Mouse (Mus musculus): Measurements from ENCODE around the gene Nmrk2. TPM values are rescaled to one million over a fixed set of nuclear protein-coding genes. Genes with fewer than 3 reads are reported as not detected.
"Not testable (repeated sequence)": the region's sequence is repeated elsewhere in the genome, so short reads cannot be mapped to it uniquely, and the experiment has no call there.

Gene Nmrk2
- total and polyA plus RNA-seq, 3 experiments: not detected

- H3K9me3 ChIP-seq (replicated peaks; ENCODE audit: low read length): no peaks in the 10 kb centered on the region
- no peak for DNase-seq (ENCODE audit: extremely low read depth)
- H3K79me2 ChIP-seq (replicated peaks; ENCODE audit: control insufficient read depth, extremely low read depth, insufficient read depth, poor library complexity, severe bottlenecking): no peaks in the 10 kb centered on the region
- H3K9ac ChIP-seq (ENCODE audit: insufficient read depth, low read depth): no peak overlapping the region
- H3K4me2 ChIP-seq (ENCODE audit: insufficient read depth, low read depth, poor library complexity, severe bottlenecking): no peak overlapping the region
- H3K4me1 ChIP-seq (ENCODE audit: control insufficient read depth in 1 of 2, insufficient read depth in 2 of 2): peaks cover 14 to 17% of the 10 kb centered on the region in 2 experiments
- dilution Hi-C loops (cut with MboI; ENCODE audit: extremely low pct_ligation_motif_present, extremely low pct_unique_long_range_greater_than_20kb, low sequenced_read_pairs) (no loop called here), in situ Hi-C loops (cut with MboI; ENCODE audit: low pct_ligation_motif_present, low pct_unique_long_range_greater_than_20kb, low sequenced_read_pairs) (no loop called here)
- H3K27ac ChIP-seq (ENCODE audit: insufficient read depth, low read depth): no peak overlapping the region
- 0 out of 2 replicates have a peak, but pooled peaks have one; percentile 4 for TF ChIP-seq BHLHE40 (IDR thresholded peaks at IDR 0.05; ENCODE audit: low read depth, low read length)
- TF ChIP-seq RAD21 (IDR thresholded peaks at IDR 0.05; ENCODE audit: low read depth, low read length): no peak
- peaks cover 16% of the 10 kb centered on the region for H3K27me3 ChIP-seq (replicated peaks)
- peaks cover 0 to 21% of the 10 kb centered on the region in 2 experiments for H3K36me3 ChIP-seq (replicated peaks in 1 of 2; ENCODE audit: control insufficient read depth in 1 of 2, insufficient read depth in 1 of 2, low read length in 1 of 2)
- no peak overlapping the region for H3K4me3 ChIP-seq (replicated peaks in 1 of 3; ENCODE audit: low read depth in 2 of 3, low read length in 2 of 3, poor library complexity in 1 of 3)
These were observed 29.6 kb upstream of the Nmrk2 start for GRCm38 (mm10) chr10:81231436-81231835.

DNA sequence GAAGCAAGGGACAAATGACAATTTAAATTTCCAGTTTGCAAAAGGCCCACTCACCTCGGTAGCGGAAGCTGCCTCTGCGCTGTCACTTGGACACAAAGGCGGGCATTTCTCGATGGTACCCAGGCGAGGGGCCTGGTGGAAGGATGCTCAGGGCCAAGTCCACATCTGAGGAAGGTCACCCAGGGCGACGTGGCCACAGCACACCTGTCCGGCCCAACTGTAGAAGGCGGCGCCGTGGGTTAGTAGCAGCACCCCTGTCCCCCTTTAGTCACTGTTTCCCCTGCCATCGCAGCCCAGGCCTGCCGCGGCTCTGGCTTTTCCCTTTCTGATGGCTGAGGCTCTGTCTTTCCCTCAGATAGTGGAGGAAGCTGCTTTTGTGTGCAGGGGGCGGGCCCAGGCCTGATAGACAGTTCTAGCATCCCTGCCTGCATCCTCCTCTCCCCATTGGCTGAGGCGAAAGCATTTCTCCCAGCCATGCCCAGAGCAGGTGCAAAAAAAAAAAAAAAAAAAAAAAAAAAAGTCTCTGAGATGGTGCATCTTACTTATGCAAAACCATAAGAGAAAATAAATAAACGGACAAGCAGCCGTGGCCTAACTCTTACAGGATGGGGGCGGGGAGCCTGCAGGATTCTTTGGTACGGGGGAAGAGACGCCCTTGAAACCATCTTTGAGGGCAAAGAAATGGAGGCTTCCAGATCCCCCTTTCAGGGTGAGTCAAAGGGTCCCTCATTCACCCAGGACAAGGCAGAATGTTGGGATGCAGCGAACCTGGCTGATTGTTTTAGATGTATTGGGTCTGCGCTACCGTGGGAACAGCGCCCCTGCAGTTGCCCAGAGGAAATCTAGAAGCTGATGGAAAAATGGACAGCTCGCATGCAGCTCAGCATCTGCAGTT, 28.8 kb upstream of the Nmrk2 start, which contains the start of gene Atcay:
Atcay (minus strand) TSS at position 396 of the 895 bp plus-strand sequence.
- in situ Hi-C loops (cut with MboI; ENCODE audit: low pct_ligation_motif_present, low pct_unique_long_range_greater_than_20kb, low sequenced_read_pairs): no loop called here
- H3K4me2 ChIP-seq (ENCODE audit: insufficient read depth, low read depth, poor library complexity, severe bottlenecking): no peak within 1 kb of the TSS
- H3K4me1 ChIP-seq (ENCODE audit: control insufficient read depth in 1 of 2, insufficient read depth in 2 of 2): peaks cover 14 to 17% of the 10 kb centered on the region in 2 experiments
- dilution Hi-C loops (cut with MboI; ENCODE audit: extremely low pct_ligation_motif_present, extremely low pct_unique_long_range_greater_than_20kb, low sequenced_read_pairs): no loop called here
- no peak within 1 kb of the TSS for H3K4me3 ChIP-seq (replicated peaks in 1 of 3; ENCODE audit: low read depth in 2 of 3, low read length in 2 of 3, poor library complexity in 1 of 3)
- H3K36me3 ChIP-seq (replicated peaks in 1 of 2; ENCODE audit: control insufficient read depth in 1 of 2, insufficient read depth in 1 of 2, low read length in 1 of 2): peaks cover 0 to 15% of the 10 kb centered on the region in 2 experiments
- H3K79me2 ChIP-seq (replicated peaks; ENCODE audit: control insufficient read depth, extremely low read depth, insufficient read depth, poor library complexity, severe bottlenecking): no peaks in the 10 kb centered on the region
- no peak within 1 kb of the TSS for H3K9ac ChIP-seq (ENCODE audit: insufficient read depth, low read depth)
- H3K27me3 ChIP-seq (replicated peaks): peaks cover 16% of the 10 kb centered on the region
- H3K27ac ChIP-seq (ENCODE audit: insufficient read depth, low read depth): no peak within 1 kb of the TSS
- DNase-seq (ENCODE audit: extremely low read depth): no peak
- no peak for TF ChIP-seq IRF4 (IDR thresholded peaks at IDR 0.05; ENCODE audit: low read depth, low read length)
- TF ChIP-seq CTCF (conservative IDR thresholded peaks at IDR 0.05 in 1 of 2, IDR thresholded peaks at IDR 0.05 in 1 of 2; ENCODE audit: low read depth in 2 of 2, low read length in 2 of 2): peak in 1 of 2 experiments; percentile 15; a peak in 1 of 4 replicates
- TF ChIP-seq RAD21 (IDR thresholded peaks at IDR 0.05; ENCODE audit: low read depth, low read length): no peak
- TF ChIP-seq ZNF384 (IDR thresholded peaks at IDR 0.05; ENCODE audit: low read depth, low read length): peak; percentile 51; the same call in 1 of the 2 replicates
- H3K9me3 ChIP-seq (replicated peaks; ENCODE audit: low read length): no peaks in the 10 kb centered on the region

DNA sequence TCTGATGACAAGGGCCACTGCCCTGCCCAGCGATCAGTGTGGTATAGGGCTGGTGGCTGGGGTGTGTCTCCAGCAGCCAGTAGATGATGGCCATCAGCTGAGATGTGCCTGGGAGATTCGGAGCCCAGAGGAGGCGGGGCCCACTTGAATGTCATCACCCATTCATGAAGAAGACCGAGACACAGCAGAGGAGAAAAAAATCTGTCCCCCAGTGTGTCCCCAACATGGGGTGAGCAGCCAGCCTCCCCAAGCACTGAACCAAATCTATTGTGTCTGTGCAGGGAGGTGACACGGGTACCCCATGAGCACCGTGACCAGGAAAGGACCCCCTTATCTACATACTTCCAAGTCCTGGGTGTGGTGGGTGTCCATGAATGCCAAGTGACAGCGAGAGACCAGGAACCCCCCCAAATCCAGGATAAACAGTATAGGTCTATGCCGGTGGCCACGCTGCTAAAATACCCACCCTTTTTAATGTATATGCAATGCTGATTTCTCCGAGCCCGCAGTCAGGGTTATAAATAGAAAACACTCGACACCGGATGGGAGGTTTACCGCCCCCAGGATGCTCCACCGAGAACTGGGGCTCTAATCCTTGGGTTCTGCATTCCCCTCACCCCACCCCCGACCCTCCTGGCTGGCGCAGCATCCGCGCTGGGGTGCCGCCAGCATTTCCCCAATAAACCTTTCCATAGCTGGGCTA, 28.0 kb upstream of the Nmrk2 start:
- H3K4me3 ChIP-seq (replicated peaks in 1 of 3; ENCODE audit: low read depth in 2 of 3, low read length in 2 of 3, poor library complexity in 1 of 3): no peak overlapping the region
- TF ChIP-seq PAX5 (IDR thresholded peaks at IDR 0.05; ENCODE audit: low read length) (no peak), IRF4 (IDR thresholded peaks at IDR 0.05; ENCODE audit: low read depth, low read length) (no peak), MYC (IDR thresholded peaks at IDR 0.05; ENCODE audit: low read depth, low read length) (no peak), JUND (conservative IDR thresholded peaks at IDR 0.05; ENCODE audit: low read depth, low read length) (no peak), MAZ (IDR thresholded peaks at IDR 0.05; ENCODE audit: low read depth, low read length) (no peak), NELFE (IDR thresholded peaks at IDR 0.05; ENCODE audit: low read depth, low read length) (no peak), USF2 (conservative IDR thresholded peaks at IDR 0.05; ENCODE audit: low read depth, low read length) (no peak)
- no peaks in the 10 kb centered on the region for H3K79me2 ChIP-seq (replicated peaks; ENCODE audit: control insufficient read depth, extremely low read depth, insufficient read depth, poor library complexity, severe bottlenecking)
- dilution Hi-C loops (cut with MboI; ENCODE audit: extremely low pct_ligation_motif_present, extremely low pct_unique_long_range_greater_than_20kb, low sequenced_read_pairs): no loop called here
- H3K9me3 ChIP-seq (replicated peaks; ENCODE audit: low read length): no peaks in the 10 kb centered on the region
- no peak overlapping the region for H3K9ac ChIP-seq (ENCODE audit: insufficient read depth, low read depth)
- in situ Hi-C loops (cut with MboI; ENCODE audit: low pct_ligation_motif_present, low pct_unique_long_range_greater_than_20kb, low sequenced_read_pairs): no loop called here
- H3K4me1 ChIP-seq (ENCODE audit: control insufficient read depth in 1 of 2, insufficient read depth in 2 of 2): peaks cover 14 to 17% of the 10 kb centered on the region in 2 experiments
- H3K27ac ChIP-seq (ENCODE audit: insufficient read depth, low read depth): no peak overlapping the region
- peaks cover 0 to 9% of the 10 kb centered on the region in 2 experiments for H3K36me3 ChIP-seq (replicated peaks in 1 of 2; ENCODE audit: control insufficient read depth in 1 of 2, insufficient read depth in 1 of 2, low read length in 1 of 2)
- DNase-seq (ENCODE audit: extremely low read depth): no peak
- H3K4me2 ChIP-seq (ENCODE audit: insufficient read depth, low read depth, poor library complexity, severe bottlenecking): no peak overlapping the region
- H3K27me3 ChIP-seq (replicated peaks): peaks cover 16% of the 10 kb centered on the region

GRCm38 (mm10) chr10:81223731-81224130, 21.9 kb upstream of the Nmrk2 start:
- H3K79me2 ChIP-seq (replicated peaks; ENCODE audit: control insufficient read depth, extremely low read depth, insufficient read depth, poor library complexity, severe bottlenecking); H3K4me3 ChIP-seq (replicated peaks in 1 of 3; ENCODE audit: low read depth in 2 of 3, low read length in 2 of 3, poor library complexity in 1 of 3); H3K36me3 ChIP-seq (replicated peaks in 1 of 2; ENCODE audit: control insufficient read depth in 1 of 2, insufficient read depth in 1 of 2, low read length in 1 of 2); H3K27me3 ChIP-seq (replicated peaks); H3K27ac ChIP-seq (ENCODE audit: insufficient read depth, low read depth); H3K4me2 ChIP-seq (ENCODE audit: insufficient read depth, low read depth, poor library complexity, severe bottlenecking); H3K9ac ChIP-seq (ENCODE audit: insufficient read depth, low read depth); dilution Hi-C loops (cut with MboI; ENCODE audit: extremely low pct_ligation_motif_present, extremely low pct_unique_long_range_greater_than_20kb, low sequenced_read_pairs); in situ Hi-C loops (cut with MboI; ENCODE audit: low pct_ligation_motif_present, low pct_unique_long_range_greater_than_20kb, low sequenced_read_pairs); H3K9me3 ChIP-seq (replicated peaks; ENCODE audit: low read length); DNase-seq (ENCODE audit: extremely low read depth): not testable (repeated sequence)
- H3K4me1 ChIP-seq (ENCODE audit: control insufficient read depth in 1 of 2, insufficient read depth in 2 of 2): peaks cover 0 to 11% of the 10 kb centered on the region in 2 experiments; a peak in 2 of 4 replicates
